Mouse (Mus musculus): ENCODE data around the gene Exosc9. TPM values are rescaled to one million over a fixed set of nuclear protein-coding genes. Genes with fewer than 3 reads are reported as not detected.

Gene Exosc9
- polyA plus RNA-seq (2015; fragmentation: Nextera tagmentation; extraction: Ambion mirVana), result 61.2 and 66.1 TPM in 2 replicates

DNA sequence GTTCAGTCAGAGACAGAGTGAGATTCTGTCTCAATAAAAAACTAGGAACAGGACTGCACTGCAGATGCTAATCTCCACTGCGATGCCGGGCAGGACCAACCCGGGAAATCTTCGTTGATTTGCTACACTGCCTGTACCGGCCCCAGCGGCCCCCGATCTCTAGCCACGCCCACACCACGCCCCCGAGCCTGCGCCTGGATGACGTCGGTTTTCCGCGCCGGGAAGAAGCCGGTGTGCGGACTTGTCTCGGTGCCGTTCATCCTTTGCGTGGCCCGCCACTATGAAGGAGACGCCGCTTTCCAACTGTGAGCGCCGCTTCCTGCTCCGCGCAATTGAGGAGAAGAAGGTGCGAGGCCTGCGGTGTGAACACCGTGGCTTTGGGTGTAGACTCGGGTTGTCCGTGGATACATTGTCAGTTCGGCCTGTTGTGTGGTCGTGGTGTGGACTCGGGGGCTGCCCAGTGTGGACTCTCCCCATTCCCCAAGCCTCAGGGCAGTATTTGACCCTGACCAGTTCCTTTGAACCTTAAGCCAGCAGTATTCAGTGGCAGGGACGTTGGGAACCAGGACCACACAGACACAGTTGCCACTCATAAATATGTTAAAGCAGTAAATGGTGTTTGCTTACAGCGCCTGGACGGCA lies at the start of gene Exosc9:
Gene Exosc9, plus strand, starts transcription at position 201 of the 642 bp plus-strand sequence.
- H3K9me3 ChIP-seq, result no peaks in the 10 kb centered on the region
- H3K36me3 ChIP-seq, result peaks cover 35% of the 10 kb centered on the region
- H3K27ac ChIP-seq, result no peak within 1 kb of the TSS
- peak; percentile 93 for ATAC-seq (ENCODE audit: borderline replicate concordance, extremely low read depth, low FRiP score, low TSS enrichment)
- H3K4me2 ChIP-seq, result peak within 1 kb of the TSS; percentile 82
- whole genome bisulfite sequencing, result 0% methylated on average over 39 of the region's 39 CpGs
- peak within 1 kb of the TSS; percentile 59 for H3K9ac ChIP-seq
- peak within 1 kb of the TSS; percentile 67 for H3K4me3 ChIP-seq
- no peaks in the 10 kb centered on the region for H3K27me3 ChIP-seq
- peaks cover 11% of the 10 kb centered on the region; the same call in 1 of the 2 replicates for H3K4me1 ChIP-seq

DNA sequence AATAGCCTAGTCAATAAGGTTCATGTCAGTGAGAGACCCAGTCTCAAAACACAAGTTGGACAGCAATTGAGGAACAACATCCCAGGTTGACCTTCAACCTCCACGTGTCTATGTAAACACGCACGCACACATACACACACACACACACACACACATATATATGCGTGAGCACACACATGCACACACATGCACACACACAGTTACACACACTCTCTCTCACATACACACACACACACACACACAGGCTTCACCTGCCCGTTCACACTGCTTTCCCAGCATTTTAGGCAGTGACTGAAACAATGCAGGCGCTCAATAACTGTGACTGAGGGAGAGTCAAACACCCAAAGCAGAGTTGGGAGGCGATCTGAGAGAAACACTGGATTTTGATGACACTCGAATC lies 47.1 kb upstream of the Exosc9 start:
- Histone ChIP-seq H3K27me3 (no peaks in the 10 kb centered on the region), H3K4me1 (no peaks in the 10 kb centered on the region), H3K36me3 (no peaks in the 10 kb centered on the region), H3K9ac (no peak overlapping the region), H3K4me2 (no peak overlapping the region), H3K9me3 (no peaks in the 10 kb centered on the region), H3K27ac (no peak overlapping the region), H3K4me3 (no peak overlapping the region)
- ATAC-seq (ENCODE audit: borderline replicate concordance, extremely low read depth, low FRiP score, low TSS enrichment), result no peak
- 78% methylated on average over 8 of the region's 8 CpGs for WGBS

- Histone ChIP-seq H3K27ac (no peak overlapping the region), H3K9me3 (no peaks in the 10 kb centered on the region), H3K4me2 (no peak overlapping the region), H3K4me3 (no peak overlapping the region), H3K9ac (no peak overlapping the region), H3K36me3 (no peaks in the 10 kb centered on the region), H3K27me3 (no peaks in the 10 kb centered on the region), H3K4me1 (no peaks in the 10 kb centered on the region)
- ATAC-seq (ENCODE audit: borderline replicate concordance, extremely low read depth, low FRiP score, low TSS enrichment), result no peak
- WGBS, result 58% methylated on average over 10 of the region's 10 CpGs
Observed at GRCm38 (mm10) chr3:36505809-36506735, 46.3 kb upstream of the Exosc9 start.

DNA sequence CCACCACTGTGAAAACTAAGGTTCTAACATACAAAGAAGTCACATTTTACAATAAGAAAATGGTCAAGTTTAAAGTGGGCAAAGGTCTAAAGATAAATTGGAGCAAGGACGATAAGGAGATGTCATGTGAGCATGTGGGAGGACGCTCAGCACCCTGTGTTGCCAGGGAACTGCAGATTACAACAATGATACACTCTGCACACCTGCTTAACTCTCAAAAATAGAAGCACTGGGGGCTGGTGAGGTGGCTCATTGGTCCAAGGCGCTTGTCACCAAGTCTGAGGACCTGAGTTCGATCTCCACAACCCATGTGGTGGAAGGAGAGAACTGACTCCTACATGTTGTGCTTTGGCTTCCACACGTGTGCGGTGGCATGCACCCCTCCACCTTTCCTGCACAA lies 40.9 kb upstream of the Exosc9 start:
- Histone ChIP-seq H3K27ac (no peak overlapping the region), H3K36me3 (no peaks in the 10 kb centered on the region)
- WGBS, result 75% methylated on average over 6 of the region's 6 CpGs

GRCm38 (mm10) chr3:36516196-36516595 lies 36.2 kb upstream of the Exosc9 start:
- H3K4me3 ChIP-seq, result no peak overlapping the region

More for the DNA sequence above, 40.9 kb upstream of the Exosc9 start:
- H3K4me3 ChIP-seq, result no peak overlapping the region
- H3K9me3 ChIP-seq, result no peaks in the 10 kb centered on the region
- H3K27me3 ChIP-seq, result no peaks in the 10 kb centered on the region
- no peak overlapping the region for H3K4me2 ChIP-seq
- no peaks in the 10 kb centered on the region for H3K4me1 ChIP-seq
- ATAC-seq (ENCODE audit: borderline replicate concordance, extremely low read depth, low FRiP score, low TSS enrichment), result no peak
- no peak overlapping the region for H3K9ac ChIP-seq

DNA sequence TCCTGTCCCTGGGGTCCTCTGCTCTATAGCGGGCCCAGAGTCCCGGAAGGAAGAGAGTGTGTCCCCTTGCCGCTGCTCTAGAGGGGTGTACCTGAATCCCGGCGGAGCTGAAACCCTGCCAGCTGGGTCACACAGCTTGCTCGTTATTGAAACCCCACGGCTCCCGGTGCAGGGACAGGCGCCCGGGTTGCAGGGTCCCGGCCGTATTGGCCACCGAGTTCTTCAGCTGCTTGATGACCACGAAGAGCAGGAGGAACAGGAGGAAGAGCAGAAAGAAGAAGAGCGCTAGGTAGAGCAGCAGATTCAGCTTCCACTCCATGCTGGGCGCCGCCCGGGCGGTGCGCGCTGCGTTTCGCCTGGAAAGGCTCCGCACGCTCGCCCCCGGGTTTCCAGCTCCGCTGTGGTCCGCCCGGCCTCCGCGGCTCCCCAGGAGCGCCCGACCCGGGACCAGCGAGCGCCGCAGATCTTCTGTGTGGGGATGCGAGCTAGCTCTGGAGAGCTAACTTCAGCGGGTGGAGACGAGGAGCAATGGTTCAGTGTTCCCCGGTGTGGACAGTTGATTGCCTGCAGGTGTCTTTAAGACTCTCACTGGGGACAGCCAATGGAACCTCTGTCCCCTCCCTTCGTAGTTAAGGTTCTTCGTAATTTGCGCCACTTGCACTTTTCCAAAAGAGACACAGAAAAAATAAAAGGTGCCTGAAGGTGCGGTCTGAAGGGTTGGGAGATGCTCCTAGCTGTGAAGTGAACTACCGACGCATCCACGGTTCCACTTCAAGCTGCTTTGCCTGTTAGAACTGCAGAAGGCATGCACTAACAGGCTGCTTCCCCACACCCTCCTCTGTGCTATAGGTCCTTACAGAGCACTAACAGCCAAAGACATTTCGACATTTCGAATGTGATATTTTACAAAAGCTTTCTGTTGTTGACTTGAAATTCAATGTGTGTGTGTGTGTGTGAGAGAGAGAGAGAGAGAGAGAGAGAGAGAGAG lies 31.0 kb upstream of the Exosc9 start, which contains the start of gene Gm11549:
Gene Gm11549, minus strand, starts transcription at position 741 of the 988 bp plus-strand sequence.
- Histone ChIP-seq H3K4me1 (peaks cover 9% of the 10 kb centered on the region), H3K4me3 (peak within 1 kb of the TSS; percentile 47), H3K4me2 (peak within 1 kb of the TSS; percentile 90), H3K27ac (no peak within 1 kb of the TSS), H3K36me3 (no peaks in the 10 kb centered on the region), H3K9me3 (no peaks in the 10 kb centered on the region), H3K9ac (peak within 1 kb of the TSS; percentile 37), H3K27me3 (peaks cover 39% of the 10 kb centered on the region)
- peak; percentile 35; the same call in 1 of the 2 replicates for ATAC-seq (ENCODE audit: borderline replicate concordance, extremely low read depth, low FRiP score, low TSS enrichment)
- 2% methylated on average over 51 of the region's 51 CpGs for WGBS

More at GRCm38 (mm10) chr3:36516196-36516595, 36.2 kb upstream of the Exosc9 start:
- Histone ChIP-seq H3K9me3 (no peaks in the 10 kb centered on the region), H3K4me2 (no peak overlapping the region), H3K27me3 (peaks cover 19% of the 10 kb centered on the region), H3K4me1 (peaks cover 4% of the 10 kb centered on the region), H3K27ac (no peak overlapping the region), H3K9ac (no peak overlapping the region), H3K36me3 (no peaks in the 10 kb centered on the region)
- ATAC-seq (ENCODE audit: borderline replicate concordance, extremely low read depth, low FRiP score, low TSS enrichment), result no peak
- WGBS, result 80% methylated on average over 9 of the region's 9 CpGs

DNA sequence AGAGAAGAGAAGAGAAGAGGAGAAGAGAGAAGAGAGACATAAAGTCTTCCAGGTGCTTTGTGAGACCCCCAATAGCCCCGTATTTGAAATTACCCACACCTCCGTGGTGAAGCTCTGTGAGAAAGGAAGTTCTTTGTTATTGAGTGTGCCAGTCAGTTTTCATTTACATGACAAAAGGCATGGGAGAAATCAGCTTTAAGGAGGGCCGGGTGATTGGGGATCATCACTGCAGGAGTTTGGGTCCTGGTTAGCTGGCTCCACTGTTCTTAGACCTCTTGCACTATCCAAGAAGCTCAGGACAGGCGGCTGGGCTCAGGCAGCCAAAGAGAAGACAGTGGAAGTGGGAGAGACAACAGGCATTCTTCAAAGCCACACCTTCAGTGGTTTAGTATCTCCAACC lies 30.3 kb upstream of the Exosc9 start:
- no peak for ATAC-seq (ENCODE audit: borderline replicate concordance, extremely low read depth, low FRiP score, low TSS enrichment)
- peaks cover 39% of the 10 kb centered on the region for H3K27me3 ChIP-seq

DNA sequence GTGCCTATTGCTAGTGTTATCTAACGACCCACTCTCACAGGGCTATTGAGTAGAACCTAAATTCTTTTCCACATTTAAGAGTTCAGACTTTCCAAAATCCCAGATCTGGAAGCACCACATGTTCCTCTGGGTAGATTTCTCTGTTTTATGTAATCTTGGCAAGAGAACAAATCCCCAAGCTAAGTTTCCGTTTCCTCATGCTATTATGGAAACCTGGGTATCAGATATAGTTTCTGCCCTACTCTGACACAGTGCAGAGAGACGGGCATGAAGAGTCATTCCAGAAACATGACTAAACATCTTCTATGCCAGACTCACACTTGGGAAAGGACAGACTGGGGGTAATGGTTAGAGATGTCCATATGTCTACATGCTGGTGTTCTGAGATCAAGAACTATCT lies 27.9 kb upstream of the Exosc9 start:
- H3K4me2 ChIP-seq, result no peak overlapping the region
- H3K4me3 ChIP-seq, result no peak overlapping the region
- H3K9me3 ChIP-seq, result no peaks in the 10 kb centered on the region
- WGBS, result 63% methylated on average over 3 of the region's 3 CpGs
- peaks cover 35% of the 10 kb centered on the region for H3K27me3 ChIP-seq
- peaks cover 9% of the 10 kb centered on the region for H3K4me1 ChIP-seq
- no peak overlapping the region for H3K27ac ChIP-seq
- no peak for ATAC-seq (ENCODE audit: borderline replicate concordance, extremely low read depth, low FRiP score, low TSS enrichment)
- no peak overlapping the region for H3K9ac ChIP-seq
- no peaks in the 10 kb centered on the region for H3K36me3 ChIP-seq

More for the DNA sequence above, 30.3 kb upstream of the Exosc9 start:
- WGBS, result 19% methylated on average over 4 of the region's 4 CpGs
- Histone ChIP-seq H3K9me3 (no peaks in the 10 kb centered on the region), H3K4me3 (no peak overlapping the region), H3K4me2 (no peak overlapping the region), H3K27ac (no peak overlapping the region), H3K9ac (no peak overlapping the region), H3K36me3 (no peaks in the 10 kb centered on the region), H3K4me1 (peaks cover 9% of the 10 kb centered on the region)

GRCm38 (mm10) chr3:36530345-36530744 lies 22.1 kb upstream of the Exosc9 start:
- WGBS, result 38% methylated on average over 6 of the region's 6 CpGs
- H3K27me3 ChIP-seq, result no peaks in the 10 kb centered on the region
- no peak overlapping the region for H3K4me3 ChIP-seq
- H3K4me1 ChIP-seq, result peaks cover 30% of the 10 kb centered on the region
- no peak overlapping the region for H3K9ac ChIP-seq
- no peak overlapping the region for H3K4me2 ChIP-seq
- ATAC-seq (ENCODE audit: borderline replicate concordance, extremely low read depth, low FRiP score, low TSS enrichment), result peak; percentile 88; the same call in 1 of the 2 replicates
- peak overlapping the region; percentile 21 for H3K27ac ChIP-seq
- no peaks in the 10 kb centered on the region for H3K9me3 ChIP-seq
- H3K36me3 ChIP-seq, result no peaks in the 10 kb centered on the region

- Histone ChIP-seq H3K4me2 (no peak overlapping the region), H3K9me3 (no peaks in the 10 kb centered on the region)
Observed at GRCm38 (mm10) chr3:36530781-36531180, 21.6 kb upstream of the Exosc9 start.

GRCm38 (mm10) chr3:36531242-36531641 lies 21.2 kb upstream of the Exosc9 start:
- Histone ChIP-seq H3K4me2 (no peak overlapping the region), H3K36me3 (no peaks in the 10 kb centered on the region), H3K27me3 (no peaks in the 10 kb centered on the region), H3K27ac (no peak overlapping the region), H3K9me3 (no peaks in the 10 kb centered on the region), H3K4me3 (no peak overlapping the region), H3K9ac (no peak overlapping the region), H3K4me1 (peaks cover 30% of the 10 kb centered on the region)
- no peak for ATAC-seq (ENCODE audit: borderline replicate concordance, extremely low read depth, low FRiP score, low TSS enrichment)
- 28% methylated on average over 2 of the region's 2 CpGs for WGBS

More at GRCm38 (mm10) chr3:36530781-36531180, 21.6 kb upstream of the Exosc9 start:
- H3K4me3 ChIP-seq, result no peak overlapping the region
- peak overlapping the region; percentile 21 for H3K27ac ChIP-seq
- no peaks in the 10 kb centered on the region for H3K27me3 ChIP-seq
- no peak overlapping the region for H3K9ac ChIP-seq
- peak; percentile 12; the same call in 1 of the 2 replicates for ATAC-seq (ENCODE audit: borderline replicate concordance, extremely low read depth, low FRiP score, low TSS enrichment)
- H3K36me3 ChIP-seq, result no peaks in the 10 kb centered on the region
- peaks cover 30% of the 10 kb centered on the region for H3K4me1 ChIP-seq
- 58% methylated on average over 5 of the region's 5 CpGs for WGBS
